Mouse (Mus musculus): ENCODE data around the gene Wnt10b. TPM values are rescaled to one million over a fixed set of nuclear protein-coding genes. Genes with fewer than 3 reads are reported as not detected.
A peak's percentile ranks its signal among the peaks of the same experiment; 100 is the strongest.
"Not testable (repeated sequence)": the region's sequence is repeated elsewhere in the genome, so short reads cannot be mapped to it uniquely, and the experiment has no call there.

The Wnt10b gene
- polyA plus RNA-seq (2015; fragmentation: Nextera tagmentation; extraction: Ambion mirVana): 0.10 TPM in 1 of 2 replicates, not detected in the other

GRCm38 (mm10) chr15:98777762-98778161, at the start of gene Wnt10b:
Gene Wnt10b (minus strand): TSS chr15:98778150.
- Histone ChIP-seq H3K36me3 (no peaks in the 10 kb centered on the region), H3K27me3 (peaks cover 98% of the 10 kb centered on the region), H3K9me3 (no peaks in the 10 kb centered on the region), H3K27ac (no peak within 1 kb of the TSS), H3K4me3 (peak within 1 kb of the TSS; percentile 26), H3K4me1 (peaks cover 35% of the 10 kb centered on the region), H3K9ac (no peak within 1 kb of the TSS; the same call in 1 of the 2 replicates), H3K4me2 (peak within 1 kb of the TSS; percentile 46)
- no peak for ATAC-seq (ENCODE audit: borderline replicate concordance, extremely low read depth, low FRiP score, low TSS enrichment)
- under 1% methylated on average over 24 of the region's 33 CpGs for WGBS

GRCm38 (mm10) chr15:98827611-98828011, 49.7 kb upstream of the Wnt10b start:
- H3K9me3 ChIP-seq: no peaks in the 10 kb centered on the region
- no peak overlapping the region for H3K4me2 ChIP-seq
- WGBS: 85% methylated on average over 7 of the region's 7 CpGs
- no peaks in the 10 kb centered on the region for H3K27me3 ChIP-seq
- no peak for ATAC-seq (ENCODE audit: borderline replicate concordance, extremely low read depth, low FRiP score, low TSS enrichment)
- no peak overlapping the region for H3K27ac ChIP-seq
- H3K36me3 ChIP-seq: peaks cover 31% of the 10 kb centered on the region
- no peak overlapping the region for H3K9ac ChIP-seq
- peaks cover 22% of the 10 kb centered on the region for H3K4me1 ChIP-seq
- no peak overlapping the region for H3K4me3 ChIP-seq

GRCm38 (mm10) chr15:98823434-98823833, 45.5 kb upstream of the Wnt10b start:
- Histone ChIP-seq H3K27me3 (no peaks in the 10 kb centered on the region), H3K4me1 (no peaks in the 10 kb centered on the region), H3K27ac (no peak overlapping the region), H3K9ac (no peak overlapping the region), H3K9me3 (no peaks in the 10 kb centered on the region), H3K36me3 (peaks cover 39% of the 10 kb centered on the region), H3K4me3 (no peak overlapping the region), H3K4me2 (no peak overlapping the region)
- no peak for ATAC-seq (ENCODE audit: borderline replicate concordance, extremely low read depth, low FRiP score, low TSS enrichment)
- WGBS: 64% methylated on average over 3 of the region's 3 CpGs

GRCm38 (mm10) chr15:98822147-98822546, 44.2 kb upstream of the Wnt10b start:
- Histone ChIP-seq H3K4me2 (no peak overlapping the region), H3K27me3 (no peaks in the 10 kb centered on the region), H3K36me3 (peaks cover 37% of the 10 kb centered on the region), H3K4me1 (no peaks in the 10 kb centered on the region), H3K27ac (no peak overlapping the region), H3K4me3 (no peak overlapping the region), H3K9ac (no peak overlapping the region), H3K9me3 (no peaks in the 10 kb centered on the region)
- ATAC-seq (ENCODE audit: borderline replicate concordance, extremely low read depth, low FRiP score, low TSS enrichment): no peak
- WGBS: 88% methylated on average over 5 of the region's 5 CpGs

- H3K4me1 ChIP-seq: no peaks in the 10 kb centered on the region
- H3K9me3 ChIP-seq: no peaks in the 10 kb centered on the region
- H3K4me3 ChIP-seq: no peak overlapping the region
- H3K4me2 ChIP-seq: no peak overlapping the region
- ATAC-seq (ENCODE audit: borderline replicate concordance, extremely low read depth, low FRiP score, low TSS enrichment): no peak
- H3K27me3 ChIP-seq: no peaks in the 10 kb centered on the region
- peaks cover 45% of the 10 kb centered on the region for H3K36me3 ChIP-seq
- no peak overlapping the region for H3K9ac ChIP-seq
- 38% methylated on average over 10 of the region's 10 CpGs for WGBS
- no peak overlapping the region for H3K27ac ChIP-seq
These were observed 43.5 kb upstream of the Wnt10b start for GRCm38 (mm10) chr15:98821403-98821802.

GRCm38 (mm10) chr15:98820937-98821336, 43.0 kb upstream of the Wnt10b start:
- ATAC-seq (ENCODE audit: borderline replicate concordance, extremely low read depth, low FRiP score, low TSS enrichment): no peak
- Histone ChIP-seq H3K36me3 (peaks cover 45% of the 10 kb centered on the region), H3K4me3 (no peak overlapping the region), H3K27me3 (no peaks in the 10 kb centered on the region), H3K27ac (no peak overlapping the region), H3K4me2 (no peak overlapping the region), H3K9me3 (no peaks in the 10 kb centered on the region), H3K9ac (no peak overlapping the region), H3K4me1 (no peaks in the 10 kb centered on the region)
- WGBS: 82% methylated on average over 4 of the region's 4 CpGs

GRCm38 (mm10) chr15:98818171-98818570, 40.2 kb upstream of the Wnt10b start:
- Histone ChIP-seq H3K9ac (no peak overlapping the region), H3K27ac (no peak overlapping the region), H3K36me3 (peaks cover 43% of the 10 kb centered on the region), H3K4me1 (no peaks in the 10 kb centered on the region), H3K4me2 (no peak overlapping the region), H3K9me3 (no peaks in the 10 kb centered on the region), H3K4me3 (no peak overlapping the region), H3K27me3 (no peaks in the 10 kb centered on the region)
- WGBS: 91% methylated on average over 7 of the region's 7 CpGs
- no peak for ATAC-seq (ENCODE audit: borderline replicate concordance, extremely low read depth, low FRiP score, low TSS enrichment)

GRCm38 (mm10) chr15:98812741-98813424, 34.9 kb upstream of the Wnt10b start:
- H3K9ac ChIP-seq: no peak overlapping the region
- H3K36me3 ChIP-seq: peaks cover 52% of the 10 kb centered on the region
- no peak overlapping the region for H3K4me2 ChIP-seq
- 88% methylated on average over 20 of the region's 20 CpGs for WGBS
- H3K9me3 ChIP-seq: no peaks in the 10 kb centered on the region
- no peak overlapping the region for H3K4me3 ChIP-seq
- no peak overlapping the region for H3K27ac ChIP-seq
- ATAC-seq (ENCODE audit: borderline replicate concordance, extremely low read depth, low FRiP score, low TSS enrichment): no peak
- peaks cover 12% of the 10 kb centered on the region for H3K4me1 ChIP-seq
- H3K27me3 ChIP-seq: peaks cover 24% of the 10 kb centered on the region

GRCm38 (mm10) chr15:98810212-98810611, 32.3 kb upstream of the Wnt10b start:
- Histone ChIP-seq H3K36me3 (peaks cover 38% of the 10 kb centered on the region), H3K4me1 (peaks cover 36% of the 10 kb centered on the region), H3K27me3 (peaks cover 50% of the 10 kb centered on the region)
- not testable (repeated sequence) for H3K4me3 ChIP-seq; ATAC-seq (ENCODE audit: borderline replicate concordance, extremely low read depth, low FRiP score, low TSS enrichment); H3K9me3 ChIP-seq; H3K4me2 ChIP-seq; H3K9ac ChIP-seq; H3K27ac ChIP-seq
- WGBS: 70% methylated on average over 6 of the region's 6 CpGs

GRCm38 (mm10) chr15:98809390-98809789, 31.4 kb upstream of the Wnt10b start, which contains the start of gene Ddn:
Gene Ddn (minus strand): TSS chr15:98809490.
- H3K27ac ChIP-seq: no peak within 1 kb of the TSS
- peaks cover 59% of the 10 kb centered on the region for H3K27me3 ChIP-seq
- peaks cover 33% of the 10 kb centered on the region for H3K36me3 ChIP-seq
- H3K9ac ChIP-seq: peak within 1 kb of the TSS; percentile 41; the same call in 1 of the 2 replicates
- WGBS: 39% methylated on average over 3 of the region's 3 CpGs
- H3K4me1 ChIP-seq: peaks cover 40% of the 10 kb centered on the region
- H3K9me3 ChIP-seq: no peaks in the 10 kb centered on the region
- peak within 1 kb of the TSS; percentile 86 for H3K4me2 ChIP-seq
- no peak for ATAC-seq (ENCODE audit: borderline replicate concordance, extremely low read depth, low FRiP score, low TSS enrichment)
- peak within 1 kb of the TSS; percentile 42 for H3K4me3 ChIP-seq

GRCm38 (mm10) chr15:98808651-98809134, 30.7 kb upstream of the Wnt10b start:
- no peak for ATAC-seq (ENCODE audit: borderline replicate concordance, extremely low read depth, low FRiP score, low TSS enrichment)
- WGBS: 16% methylated on average over 6 of the region's 6 CpGs
- peak overlapping the region; percentile 41; the same call in 1 of the 2 replicates for H3K9ac ChIP-seq
- H3K27me3 ChIP-seq: peaks cover 65% of the 10 kb centered on the region
- peak overlapping the region; percentile 86; the same call in 1 of the 2 replicates for H3K4me2 ChIP-seq
- H3K4me3 ChIP-seq: no peak overlapping the region
- H3K36me3 ChIP-seq: peaks cover 27% of the 10 kb centered on the region
- peaks cover 43% of the 10 kb centered on the region for H3K4me1 ChIP-seq
- no peaks in the 10 kb centered on the region for H3K9me3 ChIP-seq
- no peak overlapping the region for H3K27ac ChIP-seq

GRCm38 (mm10) chr15:98807895-98808650, 30.1 kb upstream of the Wnt10b start:
- Histone ChIP-seq H3K4me3 (peak overlapping the region; percentile 42), H3K27me3 (peaks cover 71% of the 10 kb centered on the region), H3K9ac (peak overlapping the region; percentile 41), H3K4me2 (peak overlapping the region; percentile 86), H3K9me3 (no peaks in the 10 kb centered on the region), H3K36me3 (peaks cover 20% of the 10 kb centered on the region), H3K4me1 (peaks cover 43% of the 10 kb centered on the region), H3K27ac (no peak overlapping the region)
- ATAC-seq (ENCODE audit: borderline replicate concordance, extremely low read depth, low FRiP score, low TSS enrichment): no peak
- under 1% methylated on average over 34 of the region's 34 CpGs for WGBS

Data from lung, embryonic 15.5 days (tissue).